Mouse (Mus musculus) CD8-positive naive resting alpha-beta T cell, adult 57 days (primary cell): ENCODE results near the gene Olfr97. TPM values are rescaled to one million over a fixed set of nuclear protein-coding genes. Genes with fewer than 3 reads are reported as not detected.

Experiments used
- total RNA-seq: library from RNA; stranded (reverse); gene quantifications from one replicate; pipeline ENCODE4 v1.2.4, GENCODE M21; 2023

Gene Olfr97
- not detected for total RNA-seq

DNA sequence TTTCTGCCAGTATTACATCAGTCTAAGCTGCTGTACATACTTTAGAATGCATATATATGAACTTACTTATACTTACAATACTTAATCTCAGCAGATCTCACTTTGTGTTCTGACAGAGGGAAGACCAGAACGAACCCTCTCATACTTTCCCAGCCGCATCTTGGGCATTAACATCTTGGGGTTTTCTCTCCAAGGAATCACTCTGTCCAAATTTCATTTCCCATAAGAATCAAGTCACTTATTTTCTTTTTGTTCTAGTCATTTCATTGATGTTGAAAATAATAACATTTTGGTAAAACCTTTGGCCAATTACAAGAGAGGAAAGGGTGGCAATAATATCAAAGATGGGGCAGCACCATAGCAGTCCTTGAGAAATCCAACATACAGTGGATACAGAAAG is at the start of gene Olfr97:
TSS of gene Olfr97 (minus strand) at position 101 of the 400 bp plus-strand sequence.

GRCm38 (mm10) chr17:37283360-37283759 is 46.2 kb upstream of the Olfr97 start, which contains the start of gene Olfr99:
Olfr99 (minus strand) TSS chr17:37283460.

DNA sequence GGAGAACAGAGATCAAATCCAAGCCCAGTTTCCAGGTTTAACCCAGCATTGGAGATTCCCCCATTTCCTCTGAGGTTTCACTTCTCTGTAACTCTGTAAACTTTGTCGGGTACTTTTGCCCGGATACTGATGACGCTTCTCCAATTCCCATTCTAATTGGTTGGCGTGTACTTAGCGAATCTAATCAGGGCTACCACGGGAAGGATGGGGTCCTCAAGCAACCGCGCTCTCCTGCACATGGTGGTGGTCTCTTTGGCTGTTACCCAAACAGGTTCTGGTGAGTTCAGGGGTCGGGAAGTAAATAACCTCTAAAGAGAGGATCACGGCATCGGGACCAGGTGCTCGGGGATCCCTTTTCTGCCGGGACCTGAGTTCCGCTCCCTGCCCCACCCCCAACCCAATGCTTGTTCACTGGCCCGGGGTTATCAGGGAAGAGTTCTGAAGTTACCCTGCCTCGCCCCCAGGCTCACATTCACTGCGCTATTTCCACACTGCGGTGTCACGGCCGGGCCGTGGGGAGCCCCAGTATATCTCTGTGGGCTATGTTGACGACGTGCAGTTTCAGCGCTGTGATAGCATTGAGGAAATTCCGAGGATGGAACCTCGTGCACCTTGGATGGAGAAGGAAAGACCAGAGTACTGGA is 33.0 kb upstream of the Olfr97 start, which contains the start of gene H2-M3:
TSS of gene H2-M3 (plus strand) at position 163 of the 644 bp plus-strand sequence.

DNA sequence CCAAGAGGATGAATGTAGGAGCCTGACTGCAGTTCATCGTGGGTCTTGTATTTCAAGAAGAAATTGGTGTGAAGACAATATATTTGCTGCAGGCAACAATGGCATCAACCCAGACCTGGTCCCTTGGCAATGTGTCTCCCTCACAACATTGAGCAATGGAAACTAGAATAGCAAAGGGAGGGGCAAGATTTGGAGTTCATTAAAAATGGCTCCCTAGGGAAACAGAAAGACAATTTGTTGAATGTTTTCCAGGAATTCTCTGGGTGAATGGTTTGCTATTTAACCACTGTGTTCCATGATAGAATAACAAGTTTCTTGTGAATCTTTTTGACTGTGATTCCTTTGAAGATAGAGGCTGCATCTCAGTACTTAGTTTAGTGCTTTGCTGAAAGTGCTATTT is 26.5 kb upstream of the Olfr97 start, which contains the start of gene Olfr98:
TSS of gene Olfr98 (minus strand) at position 124 of the 400 bp plus-strand sequence.

GRCm38 (mm10) chr17:37219846-37220245 is 17.3 kb downstream of the Olfr97 start, which contains the start of gene Olfr96:
Olfr96 (plus strand) TSS chr17:37220146.

GRCm38 (mm10) chr17:37213018-37213417 is 24.1 kb downstream of the Olfr97 start, which contains the start of gene Olfr95:
Olfr95 (minus strand) TSS chr17:37213118.

DNA sequence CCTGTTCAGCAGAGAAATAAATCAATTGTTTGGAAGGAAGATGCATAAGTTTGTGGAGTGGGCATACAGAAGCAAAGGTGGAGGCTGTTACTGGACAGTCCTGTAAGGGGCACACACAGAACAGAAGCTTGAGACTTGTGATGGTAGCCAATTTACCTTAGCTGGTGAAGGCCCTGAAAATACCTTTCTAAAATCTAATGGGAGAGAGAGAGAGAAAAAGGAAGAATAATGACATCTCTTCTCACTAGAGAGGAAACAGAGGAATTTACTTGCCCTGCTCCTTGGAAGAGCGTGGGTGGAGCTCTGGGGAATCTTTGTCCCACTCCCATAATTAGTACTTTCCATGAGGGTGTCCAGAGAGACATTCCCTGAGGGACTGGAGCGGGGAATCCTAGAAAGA is 36.2 kb downstream of the Olfr97 start, which contains the start of gene Olfr94:
TSS of gene Olfr94 (minus strand) at position 101 of the 400 bp plus-strand sequence.

GRCm38 (mm10) chr17:37193656-37194055 is 43.5 kb downstream of the Olfr97 start, which contains the start of gene Ubd:
Ubd (plus strand) TSS chr17:37193892.

Other genes with a start within 250 kb of the Olfr97 start
- not detected for gene H2-M5, start 247.8 kb downstream of the Olfr97 start, total RNA-seq
- gene Zfp57, start 236.2 kb downstream of the Olfr97 start, total RNA-seq, result not detected
- not detected for gene Mog, start 213.9 kb downstream of the Olfr97 start, total RNA-seq
- 153 TPM for gene Gabbr1, start 191.4 kb downstream of the Olfr97 start, total RNA-seq
- 0.18 TPM for gene Olfr90, start 148.8 kb downstream of the Olfr97 start, total RNA-seq
- not detected for gene Olfr91, start 139.1 kb downstream of the Olfr97 start, total RNA-seq
- gene Olfr92, start 117.2 kb downstream of the Olfr97 start, total RNA-seq, result not detected
- gene Olfr93, start 75.8 kb downstream of the Olfr97 start, total RNA-seq, result not detected
- not detected for gene Ubd, start 43.4 kb downstream of the Olfr97 start, total RNA-seq
- not detected for gene Olfr94, start 36.3 kb downstream of the Olfr97 start, total RNA-seq
- gene Olfr95, start 24.2 kb downstream of the Olfr97 start, total RNA-seq, result not detected
- not detected for gene Olfr96, start 17.2 kb downstream of the Olfr97 start, total RNA-seq
- gene Olfr98, start 26.4 kb upstream of the Olfr97 start, total RNA-seq, result not detected
- gene H2-M3, start 32.9 kb upstream of the Olfr97 start, total RNA-seq, result 38.8 TPM
- not detected for gene Olfr99, start 46.1 kb upstream of the Olfr97 start, total RNA-seq
- gene Olfr101, start 67.0 kb upstream of the Olfr97 start, total RNA-seq, result not detected
- gene Olfr102, start 79.7 kb upstream of the Olfr97 start, total RNA-seq, result not detected
- gene Olfr103, start 102.4 kb upstream of the Olfr97 start, total RNA-seq, result not detected
- not detected for gene Olfr104-ps, start 122.3 kb upstream of the Olfr97 start, total RNA-seq
- gene Olfr105-ps, start 141.7 kb upstream of the Olfr97 start, total RNA-seq, result not detected
- gene Olfr106-ps, start 153.1 kb upstream of the Olfr97 start, total RNA-seq, result not detected
- gene Olfr107, start 161.9 kb upstream of the Olfr97 start, total RNA-seq, result not detected
- not detected for gene Olfr108, start 208.2 kb upstream of the Olfr97 start, total RNA-seq
- gene Olfr109, start 221.6 kb upstream of the Olfr97 start, total RNA-seq, result not detected
- not detected for gene H2-M2, start 246.2 kb upstream of the Olfr97 start, total RNA-seq